Mouse (Mus musculus) spleen, adult 18-20 months (tissue): ENCODE measurements around the gene Mlana.

Experiments used
- DNase-seq, 2 experiments: peaks; one replicate each; pipeline ENCODE4 v3.0.0; 2022; ENCODE audit warnings: mixed read lengths in 2 of 2

Mlana gene

GRCm38 (mm10) chr19:29697245-29697874, at the start of gene Mlana:
Mlana (plus strand) TSS chr19:29697824.
- no peak for DNase-seq

- no peak for DNase-seq
Observed at GRCm38 (mm10) chr19:29648550-29648914, 49.1 kb upstream of the Mlana start.

- DNase-seq, result no peak
Observed at GRCm38 (mm10) chr19:29649683-29650082, 47.9 kb upstream of the Mlana start.

- DNase-seq, result no peak
Observed at GRCm38 (mm10) chr19:29653768-29654265, 43.8 kb upstream of the Mlana start.

GRCm38 (mm10) chr19:29655148-29655547, 42.5 kb upstream of the Mlana start:
- no peak for DNase-seq

GRCm38 (mm10) chr19:29656029-29656428, 41.6 kb upstream of the Mlana start:
- DNase-seq, result no peak

GRCm38 (mm10) chr19:29656620-29657019, 41.0 kb upstream of the Mlana start:
- DNase-seq, result no peak

- no peak for DNase-seq
Observed at GRCm38 (mm10) chr19:29657033-29657432, 40.6 kb upstream of the Mlana start.

GRCm38 (mm10) chr19:29657558-29657957, 40.1 kb upstream of the Mlana start:
- DNase-seq, result no peak

- DNase-seq, result no peak
Observed at GRCm38 (mm10) chr19:29658836-29659235, 38.8 kb upstream of the Mlana start.

- no peak for DNase-seq
Observed at GRCm38 (mm10) chr19:29659705-29660104, 37.9 kb upstream of the Mlana start.

- no peak for DNase-seq
Observed at GRCm38 (mm10) chr19:29660835-29661764, 36.5 kb upstream of the Mlana start.

- no peak for DNase-seq
Observed at GRCm38 (mm10) chr19:29661974-29662580, 35.5 kb upstream of the Mlana start.

GRCm38 (mm10) chr19:29663780-29664179, 33.8 kb upstream of the Mlana start:
- DNase-seq, result no peak

GRCm38 (mm10) chr19:29664934-29665333, 32.7 kb upstream of the Mlana start:
- no peak for DNase-seq

- no peak for DNase-seq
Observed at GRCm38 (mm10) chr19:29666164-29666563, 31.5 kb upstream of the Mlana start.

GRCm38 (mm10) chr19:29666965-29667594, 30.5 kb upstream of the Mlana start:
- DNase-seq, result no peak

- DNase-seq, result no peak
Observed at GRCm38 (mm10) chr19:29668135-29668534, 29.5 kb upstream of the Mlana start.

GRCm38 (mm10) chr19:29670247-29670646, 27.4 kb upstream of the Mlana start:
- no peak for DNase-seq

- no peak for DNase-seq
Observed at GRCm38 (mm10) chr19:29671160-29671559, 26.5 kb upstream of the Mlana start.

- DNase-seq, result no peak
Observed at GRCm38 (mm10) chr19:29672660-29673059, 25.0 kb upstream of the Mlana start.

GRCm38 (mm10) chr19:29674946-29675345, 22.7 kb upstream of the Mlana start:
- no peak for DNase-seq

- no peak for DNase-seq
Observed at GRCm38 (mm10) chr19:29675562-29676078, 22.0 kb upstream of the Mlana start.
